Mouse (Mus musculus): ENCODE results near the gene Rgs5. TPM values are rescaled to one million over a fixed set of nuclear protein-coding genes. Genes with fewer than 3 reads are reported as not detected.

Rgs5 gene
- polyA plus RNA-seq, 2 experiments, result 6.5 to 10.3 TPM

DNA sequence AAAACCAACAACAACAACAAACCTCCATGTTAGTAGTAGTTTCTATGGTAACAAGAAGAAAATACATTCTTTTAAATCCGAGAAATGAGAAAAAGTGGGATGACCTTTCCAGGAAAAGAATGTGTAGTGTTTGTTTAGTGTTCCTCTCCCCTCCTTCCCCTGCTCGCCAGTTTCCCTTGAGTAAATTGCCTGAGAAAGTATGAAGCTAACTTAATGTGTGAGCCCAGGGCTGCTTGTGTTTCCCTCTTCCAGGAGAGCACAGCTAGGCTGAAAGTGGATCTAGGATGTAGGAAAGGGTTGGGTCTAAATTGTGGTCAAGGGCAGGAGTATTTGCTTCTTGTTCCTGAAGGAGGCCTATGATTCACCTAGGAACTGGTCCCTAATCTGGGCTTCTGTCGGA lies 38.2 kb downstream of the Rgs5 start:
- no peak overlapping the region for H3K9ac ChIP-seq (ENCODE audit: low read depth, low read length, severe bottlenecking)
- H3K9me3 ChIP-seq (ENCODE audit: control insufficient read depth, low read length), result no peaks in the 10 kb centered on the region
- H3K4me2 ChIP-seq (replicated peaks; ENCODE audit: low read depth, low read length, severe bottlenecking), result no peak overlapping the region
- TF ChIP-seq POLR2A (IDR thresholded peaks at IDR 0.05; ENCODE audit: borderline replicate concordance, extremely low read depth, insufficient read depth, insufficient read length), result no peak
- H3K27me3 ChIP-seq (ENCODE audit: control insufficient read depth, insufficient read depth, low read length), result no peaks in the 10 kb centered on the region
- 72% methylated on average over 3 of the region's 3 CpGs for WGBS
- no peaks in the 10 kb centered on the region for H3K36me3 ChIP-seq (ENCODE audit: control insufficient read depth, insufficient read depth, low read length)
- no peak overlapping the region for H3K4me3 ChIP-seq (replicated peaks; ENCODE audit: low read length)
- DNase-seq (ENCODE audit: low spot score) (no peak), ATAC-seq (ENCODE audit: low FRiP score, low read depth) (no peak)
- H3K4me1 ChIP-seq (ENCODE audit: control insufficient read depth, insufficient read depth, low read length), result no peaks in the 10 kb centered on the region
- H3K27ac ChIP-seq (replicated peaks; ENCODE audit: low read depth, low read length), result no peak overlapping the region

DNA sequence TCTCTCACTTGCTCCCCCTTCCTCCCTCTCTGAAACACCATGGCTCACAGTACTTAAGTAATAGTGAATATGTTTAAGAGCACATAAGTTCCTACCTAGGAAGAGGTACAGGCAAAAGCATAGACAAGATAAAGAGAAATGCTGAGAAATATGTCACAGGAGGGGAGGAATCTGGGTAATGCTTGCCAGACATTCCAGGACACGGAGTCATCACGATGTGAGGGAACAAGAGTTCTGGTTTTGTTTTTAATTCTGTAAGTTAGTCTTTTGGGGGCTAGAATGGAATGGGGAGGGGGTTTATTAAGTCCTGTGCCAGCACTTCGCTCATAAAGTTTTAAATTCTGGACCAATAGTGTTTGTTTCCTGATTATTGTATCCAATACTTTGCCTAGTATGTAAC lies 40.1 kb downstream of the Rgs5 start:
- H3K9ac ChIP-seq (ENCODE audit: low read depth, low read length, severe bottlenecking), result no peak overlapping the region
- no peak overlapping the region for H3K4me3 ChIP-seq (replicated peaks; ENCODE audit: low read length)
- no peaks in the 10 kb centered on the region for H3K27me3 ChIP-seq (ENCODE audit: control insufficient read depth, insufficient read depth, low read length)
- no peak for TF ChIP-seq POLR2A (IDR thresholded peaks at IDR 0.05; ENCODE audit: borderline replicate concordance, extremely low read depth, insufficient read depth, insufficient read length)
- no peak for ATAC-seq (ENCODE audit: low FRiP score, low read depth)
- no peaks in the 10 kb centered on the region for H3K36me3 ChIP-seq (ENCODE audit: control insufficient read depth, insufficient read depth, low read length)
- no peaks in the 10 kb centered on the region for H3K9me3 ChIP-seq (ENCODE audit: control insufficient read depth, low read length)
- no peak overlapping the region for H3K27ac ChIP-seq (replicated peaks; ENCODE audit: low read depth, low read length)
- no peak overlapping the region for H3K4me2 ChIP-seq (replicated peaks; ENCODE audit: low read depth, low read length, severe bottlenecking)
- WGBS, result 61% methylated on average over 3 of the region's 3 CpGs
- H3K4me1 ChIP-seq (ENCODE audit: control insufficient read depth, insufficient read depth, low read length), result no peaks in the 10 kb centered on the region
- no peak for DNase-seq (ENCODE audit: low spot score)

GRCm38 (mm10) chr1:169697236-169697635 lies 41.9 kb downstream of the Rgs5 start:
- no peak overlapping the region for H3K27ac ChIP-seq (replicated peaks; ENCODE audit: low read depth, low read length)
- no peaks in the 10 kb centered on the region for H3K4me1 ChIP-seq (ENCODE audit: control insufficient read depth, insufficient read depth, low read length)
- 75% methylated on average over 4 of the region's 4 CpGs for WGBS
- no peaks in the 10 kb centered on the region for H3K9me3 ChIP-seq (ENCODE audit: control insufficient read depth, low read length)
- ATAC-seq (ENCODE audit: low FRiP score, low read depth), result no peak
- H3K27me3 ChIP-seq (ENCODE audit: control insufficient read depth, insufficient read depth, low read length), result no peaks in the 10 kb centered on the region
- no peak for TF ChIP-seq POLR2A (IDR thresholded peaks at IDR 0.05; ENCODE audit: borderline replicate concordance, extremely low read depth, insufficient read depth, insufficient read length)
- no peak overlapping the region for H3K9ac ChIP-seq (ENCODE audit: low read depth, low read length, severe bottlenecking)
- H3K36me3 ChIP-seq (ENCODE audit: control insufficient read depth, insufficient read depth, low read length), result no peaks in the 10 kb centered on the region
- H3K4me2 ChIP-seq (replicated peaks; ENCODE audit: low read depth, low read length, severe bottlenecking), result no peak overlapping the region
- H3K4me3 ChIP-seq (replicated peaks; ENCODE audit: low read length), result no peak overlapping the region
- no peak for DNase-seq (ENCODE audit: low spot score)

- 85% methylated on average over 2 of the region's 2 CpGs for WGBS
- Histone ChIP-seq H3K4me3 (replicated peaks; ENCODE audit: low read length) (no peak overlapping the region), H3K27ac (replicated peaks; ENCODE audit: low read depth, low read length) (no peak overlapping the region), H3K9ac (ENCODE audit: low read depth, low read length, severe bottlenecking) (no peak overlapping the region), H3K4me1 (ENCODE audit: control insufficient read depth, insufficient read depth, low read length) (no peaks in the 10 kb centered on the region), H3K9me3 (ENCODE audit: control insufficient read depth, low read length) (no peaks in the 10 kb centered on the region), H3K4me2 (replicated peaks; ENCODE audit: low read depth, low read length, severe bottlenecking) (no peak overlapping the region), H3K36me3 (ENCODE audit: control insufficient read depth, insufficient read depth, low read length) (no peaks in the 10 kb centered on the region), H3K27me3 (ENCODE audit: control insufficient read depth, insufficient read depth, low read length) (no peaks in the 10 kb centered on the region)
- TF ChIP-seq POLR2A (IDR thresholded peaks at IDR 0.05; ENCODE audit: borderline replicate concordance, extremely low read depth, insufficient read depth, insufficient read length), result no peak
- no peak for DNase-seq (ENCODE audit: low spot score)
- ATAC-seq (ENCODE audit: low FRiP score, low read depth), result no peak
Observed at GRCm38 (mm10) chr1:169699184-169699583, 43.9 kb downstream of the Rgs5 start.

DNA sequence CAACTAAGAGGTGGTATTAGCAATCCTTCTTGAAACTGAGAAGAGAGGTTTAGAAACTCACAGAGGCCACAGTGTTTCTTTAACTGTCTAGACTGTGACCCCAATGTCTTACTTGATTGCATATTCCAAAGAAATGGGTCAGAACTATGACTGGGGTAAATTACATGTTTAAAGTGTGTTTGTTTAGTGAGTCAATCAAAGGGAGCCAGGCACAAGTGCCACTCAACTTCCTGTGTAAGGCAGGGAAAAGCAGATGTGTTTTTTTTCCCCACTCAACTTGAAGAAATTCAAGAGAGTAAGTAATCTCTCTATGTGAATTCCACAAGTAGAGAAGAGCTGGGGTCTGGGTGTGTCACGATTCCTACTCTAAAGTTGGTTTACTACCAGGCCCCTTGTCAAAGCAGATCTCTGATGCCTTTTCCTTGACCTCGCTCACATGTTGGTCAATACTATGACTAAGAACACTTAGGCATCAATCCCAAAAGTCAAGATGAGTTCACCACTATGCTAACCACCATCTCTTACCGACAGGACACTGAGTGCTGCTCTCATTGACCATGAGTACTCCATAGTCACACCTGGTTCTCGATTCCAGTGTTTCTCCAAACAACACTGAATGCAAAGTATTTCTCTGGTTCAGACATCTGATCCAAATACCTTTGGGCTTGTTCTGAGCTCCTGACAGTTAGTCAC lies 49.2 kb downstream of the Rgs5 start:
- no peak for DNase-seq (ENCODE audit: low spot score)
- TF ChIP-seq POLR2A (IDR thresholded peaks at IDR 0.05; ENCODE audit: borderline replicate concordance, extremely low read depth, insufficient read depth, insufficient read length), result no peak
- 92% methylated on average over 4 of the region's 4 CpGs for whole genome bisulfite sequencing
- no peaks in the 10 kb centered on the region for H3K9me3 ChIP-seq (ENCODE audit: control insufficient read depth, low read length)
- H3K36me3 ChIP-seq (ENCODE audit: control insufficient read depth, insufficient read depth, low read length), result no peaks in the 10 kb centered on the region
- no peaks in the 10 kb centered on the region for H3K27me3 ChIP-seq (ENCODE audit: control insufficient read depth, insufficient read depth, low read length)
- H3K9ac ChIP-seq (ENCODE audit: low read depth, low read length, severe bottlenecking), result no peak overlapping the region
- no peak overlapping the region for H3K4me2 ChIP-seq (replicated peaks; ENCODE audit: low read depth, low read length, severe bottlenecking)
- no peak for ATAC-seq (ENCODE audit: low FRiP score, low read depth)
- H3K27ac ChIP-seq (replicated peaks; ENCODE audit: low read depth, low read length), result no peak overlapping the region
- no peak overlapping the region for H3K4me3 ChIP-seq (replicated peaks; ENCODE audit: low read length)
- H3K4me1 ChIP-seq (ENCODE audit: control insufficient read depth, insufficient read depth, low read length), result no peaks in the 10 kb centered on the region
